Mouse (Mus musculus): ENCODE results near the gene Olfr187. TPM values are rescaled to one million over a fixed set of nuclear protein-coding genes. Genes with fewer than 3 reads are reported as not detected.

The Olfr187 gene
- polyA plus RNA-seq, 1 experiment = not detected

DNA sequence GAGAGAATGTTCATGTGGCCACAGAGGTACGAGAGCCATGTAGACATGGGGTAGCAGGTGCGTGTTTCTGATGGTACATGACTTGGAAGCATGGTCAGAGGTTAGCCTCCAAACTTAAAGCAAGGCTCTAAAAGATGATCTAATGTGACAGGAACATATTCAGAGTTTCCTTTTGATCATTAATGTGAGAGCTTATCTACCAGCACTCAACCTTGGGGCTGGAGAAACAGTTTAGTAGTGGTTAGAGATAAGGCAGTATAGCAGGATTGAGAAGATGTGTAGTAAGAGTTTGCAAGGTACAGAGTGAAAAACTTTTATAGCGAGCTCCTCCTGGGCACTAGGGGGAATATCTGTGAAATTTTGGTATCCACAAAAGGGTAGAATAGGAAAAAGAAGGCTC is 6.3 kb upstream of the Olfr187 start:
- WGBS = 64% methylated on average over 3 of the region's 3 CpGs
- Histone ChIP-seq H3K4me1 (ENCODE audit: control insufficient read depth, insufficient read depth, low read length) (no peaks in the 10 kb centered on the region), H3K4me3 (replicated peaks; ENCODE audit: control insufficient read depth, low read depth, low read length) (no peak overlapping the region), H3K27ac (ENCODE audit: control insufficient read depth, insufficient read depth, low read depth, low read length, poor library complexity) (no peak overlapping the region)
- TF ChIP-seq CTCF (IDR thresholded peaks at IDR 0.05; ENCODE audit: control insufficient read depth, insufficient read depth, low read length) (no peak), POLR2A (IDR thresholded peaks at IDR 0.05; ENCODE audit: borderline replicate concordance, control insufficient read depth, low read depth, low read length) (no peak)

GRCm38 (mm10) chr16:59030191-59030590 is 9.4 kb downstream of the Olfr187 start, which contains the start of gene Olfr186:
TSS of gene Olfr186 (minus strand) at chr16:59030291.
- 83% methylated on average over 4 of the region's 4 CpGs for WGBS
- H3K4me1 ChIP-seq (ENCODE audit: control insufficient read depth, insufficient read depth, low read length) = no peaks in the 10 kb centered on the region
- H3K27ac ChIP-seq (ENCODE audit: control insufficient read depth, insufficient read depth, low read depth, low read length, poor library complexity) = no peak within 1 kb of the TSS
- H3K4me3 ChIP-seq (replicated peaks; ENCODE audit: control insufficient read depth, low read depth, low read length) = no peak within 1 kb of the TSS
- TF ChIP-seq POLR2A (IDR thresholded peaks at IDR 0.05; ENCODE audit: borderline replicate concordance, control insufficient read depth, low read depth, low read length) (no peak), CTCF (IDR thresholded peaks at IDR 0.05; ENCODE audit: control insufficient read depth, insufficient read depth, low read length) (no peak)

DNA sequence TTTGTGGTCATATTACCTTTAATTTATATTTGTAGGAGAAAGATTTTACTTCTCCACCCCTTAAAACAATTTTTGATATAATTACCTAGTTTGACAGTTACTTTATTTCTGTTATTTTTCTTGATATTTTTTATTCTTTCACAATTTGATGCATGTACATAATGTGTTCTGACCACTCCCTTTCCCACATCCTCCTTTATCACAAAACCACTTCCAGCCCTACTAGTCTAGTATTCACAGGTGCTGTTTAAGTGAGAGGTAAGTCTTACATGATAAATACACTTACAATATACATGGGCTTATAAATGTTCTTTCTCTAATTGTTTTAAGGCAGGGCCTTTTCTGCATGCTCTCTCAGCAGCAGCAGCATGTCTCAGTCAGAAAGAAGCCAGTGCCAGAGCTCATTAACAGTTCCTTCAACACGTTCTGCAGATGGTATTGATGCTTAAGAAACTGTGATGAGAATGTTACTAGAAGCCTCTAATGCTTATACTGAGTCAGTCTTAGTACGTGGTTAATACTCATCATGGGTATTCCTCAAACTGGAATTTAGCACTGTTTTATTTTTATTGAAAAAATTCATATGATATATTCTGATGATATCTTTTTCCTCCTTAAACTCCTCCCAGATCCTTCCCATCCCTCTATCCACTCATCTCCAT is 26.1 kb downstream of the Olfr187 start:
- no peak for TF ChIP-seq CTCF (IDR thresholded peaks at IDR 0.05; ENCODE audit: control insufficient read depth, insufficient read depth, low read length)
- no peak for TF ChIP-seq POLR2A (IDR thresholded peaks at IDR 0.05; ENCODE audit: borderline replicate concordance, control insufficient read depth, low read depth, low read length)
- Histone ChIP-seq H3K4me1 (ENCODE audit: control insufficient read depth, insufficient read depth, low read length) (no peaks in the 10 kb centered on the region), H3K4me3 (replicated peaks; ENCODE audit: control insufficient read depth, low read depth, low read length) (no peak overlapping the region), H3K27ac (ENCODE audit: control insufficient read depth, insufficient read depth, low read depth, low read length, poor library complexity) (no peak overlapping the region)
- WGBS = 50% methylated on average over 2 of the region's 2 CpGs

GRCm38 (mm10) chr16:59007146-59007545 is 32.4 kb downstream of the Olfr187 start:
- TF ChIP-seq CTCF (IDR thresholded peaks at IDR 0.05; ENCODE audit: control insufficient read depth, insufficient read depth, low read length) (no peak), POLR2A (IDR thresholded peaks at IDR 0.05; ENCODE audit: borderline replicate concordance, control insufficient read depth, low read depth, low read length) (no peak)
- H3K27ac ChIP-seq (ENCODE audit: control insufficient read depth, insufficient read depth, low read depth, low read length, poor library complexity) = no peak overlapping the region
- no peak overlapping the region for H3K4me3 ChIP-seq (replicated peaks; ENCODE audit: control insufficient read depth, low read depth, low read length)
- H3K4me1 ChIP-seq (ENCODE audit: control insufficient read depth, insufficient read depth, low read length) = no peaks in the 10 kb centered on the region

GRCm38 (mm10) chr16:58995057-58995456 is 44.5 kb downstream of the Olfr187 start, which contains the start of gene Olfr183:
TSS of gene Olfr183 (plus strand) at chr16:58995357.
- 57% methylated on average over 2 of the region's 2 CpGs for WGBS
- TF ChIP-seq POLR2A (IDR thresholded peaks at IDR 0.05; ENCODE audit: borderline replicate concordance, control insufficient read depth, low read depth, low read length) = no peak
- TF ChIP-seq CTCF (IDR thresholded peaks at IDR 0.05; ENCODE audit: control insufficient read depth, insufficient read depth, low read length) = no peak

More at GRCm38 (mm10) chr16:58995057-58995456, 44.5 kb downstream of the Olfr187 start, which contains the start of gene Olfr183:
- Histone ChIP-seq H3K4me3 (replicated peaks; ENCODE audit: control insufficient read depth, low read depth, low read length) (no peak within 1 kb of the TSS), H3K27ac (ENCODE audit: control insufficient read depth, insufficient read depth, low read depth, low read length, poor library complexity) (no peak within 1 kb of the TSS), H3K4me1 (ENCODE audit: control insufficient read depth, insufficient read depth, low read length) (no peaks in the 10 kb centered on the region)

Other genes starting within 250 kb of the Olfr187 start
- gene Olfr173, start 239.5 kb downstream of the Olfr187 start, polyA plus RNA-seq (2011; ENCODE audit: insufficient read depth, insufficient read length, low replicate concordance, missing spikeins) = not detected in 2 replicates
- gene Olfr175-ps1, start 213.0 kb downstream of the Olfr187 start, polyA plus RNA-seq (2011; ENCODE audit: insufficient read depth, insufficient read length, low replicate concordance, missing spikeins) = not detected in 2 replicates
- not detected in 2 replicates for gene Olfr177, start 165.0 kb downstream of the Olfr187 start, polyA plus RNA-seq (2011; ENCODE audit: insufficient read depth, insufficient read length, low replicate concordance, missing spikeins)
- gene Olfr178, start 147.7 kb downstream of the Olfr187 start, polyA plus RNA-seq (2011; ENCODE audit: insufficient read depth, insufficient read length, low replicate concordance, missing spikeins) = not detected in 2 replicates
- not detected in 2 replicates for gene Olfr181, start 111.0 kb downstream of the Olfr187 start, polyA plus RNA-seq (2011; ENCODE audit: insufficient read depth, insufficient read length, low replicate concordance, missing spikeins)
- gene Olfr180, start 110.4 kb downstream of the Olfr187 start, polyA plus RNA-seq (2011; ENCODE audit: insufficient read depth, insufficient read length, low replicate concordance, missing spikeins) = not detected in 2 replicates
- not detected in 2 replicates for gene Olfr183, start 44.4 kb downstream of the Olfr187 start, polyA plus RNA-seq (2011; ENCODE audit: insufficient read depth, insufficient read length, low replicate concordance, missing spikeins)
- not detected in 2 replicates for gene Olfr186, start 9.5 kb downstream of the Olfr187 start, polyA plus RNA-seq (2011; ENCODE audit: insufficient read depth, insufficient read length, low replicate concordance, missing spikeins)
- gene Olfr190, start 38.2 kb upstream of the Olfr187 start, polyA plus RNA-seq (2011; ENCODE audit: insufficient read depth, insufficient read length, low replicate concordance, missing spikeins) = 0.32 TPM in 1 of 2 replicates, not detected in the other
- gene Olfr191, start 50.1 kb upstream of the Olfr187 start, polyA plus RNA-seq (2011; ENCODE audit: insufficient read depth, insufficient read length, low replicate concordance, missing spikeins) = not detected in 2 replicates
- gene Olfr193, start 72.1 kb upstream of the Olfr187 start, polyA plus RNA-seq (2011; ENCODE audit: insufficient read depth, insufficient read length, low replicate concordance, missing spikeins) = not detected in 2 replicates
- gene Olfr194, start 81.3 kb upstream of the Olfr187 start, polyA plus RNA-seq (2011; ENCODE audit: insufficient read depth, insufficient read length, low replicate concordance, missing spikeins) = not detected in 2 replicates
- not detected in 2 replicates for gene Olfr195, start 107.3 kb upstream of the Olfr187 start, polyA plus RNA-seq (2011; ENCODE audit: insufficient read depth, insufficient read length, low replicate concordance, missing spikeins)
- gene Olfr196, start 130.7 kb upstream of the Olfr187 start, polyA plus RNA-seq (2011; ENCODE audit: insufficient read depth, insufficient read length, low replicate concordance, missing spikeins) = not detected in 2 replicates
- not detected in 2 replicates for gene Olfr198, start 163.8 kb upstream of the Olfr187 start, polyA plus RNA-seq (2011; ENCODE audit: insufficient read depth, insufficient read length, low replicate concordance, missing spikeins)
- not detected in 2 replicates for gene Olfr199, start 180.0 kb upstream of the Olfr187 start, polyA plus RNA-seq (2011; ENCODE audit: insufficient read depth, insufficient read length, low replicate concordance, missing spikeins)
- not detected in 2 replicates for gene Olfr201, start 232.9 kb upstream of the Olfr187 start, polyA plus RNA-seq (2011; ENCODE audit: insufficient read depth, insufficient read length, low replicate concordance, missing spikeins)
- gene Olfr202, start 247.0 kb upstream of the Olfr187 start, polyA plus RNA-seq (2011; ENCODE audit: insufficient read depth, insufficient read length, low replicate concordance, missing spikeins) = not detected in 2 replicates

All from bone marrow, adult 2 months (tissue).